Mouse (Mus musculus) G1E (cell line): ENCODE measurements around the gene Babam1. TPM values are rescaled to one million over a fixed set of nuclear protein-coding genes. Genes with fewer than 3 reads are reported as not detected.

Experiments
- ATAC-seq: 2 replicates; pipeline ENCODE4 v1.8.0; 2016; ENCODE audit warnings: mild to moderate bottlenecking; ENCODE audit not compliant: insufficient number of reproducible peaks, poor library complexity, low FRiP score, severe bottlenecking; ENCODE audit errors: extremely low read depth
- DNase-seq: peaks from one replicate; pipeline ENCODE4 v3.0.0; 2012; ENCODE audit warnings: low spot score
- H3K27me3 ChIP-seq: 2 replicates; pipeline ENCODE4 v1.6.1; 2012; ENCODE audit warnings: mild to moderate bottlenecking, low read length, inconsistent platforms; ENCODE audit not compliant: insufficient read depth
- H3K36me3 ChIP-seq: replicated peaks from 2 replicates; pipeline ENCODE3; 2012; ENCODE audit warnings: mild to moderate bottlenecking, inconsistent platforms
- H3K4me1 ChIP-seq: 2 replicates; pipeline ENCODE4 v1.6.1; 2012; ENCODE audit warnings: low read depth, low read length, inconsistent platforms, mixed read lengths; ENCODE audit not compliant: insufficient read depth
- H3K4me3 ChIP-seq: 2 replicates; pipeline ENCODE4 v1.5.1; 2012; ENCODE audit warnings: low read depth, mild to moderate bottlenecking, inconsistent platforms, low read length, moderate library complexity, mixed read lengths
- H3K9me3 ChIP-seq: replicated peaks from 2 replicates; pipeline ENCODE4 v1.6.1; 2012; ENCODE audit warnings: inconsistent platforms
- CTCF ChIP-seq: IDR thresholded peaks from 2 replicates; pipeline ENCODE4 v1.5.1; 2012; ENCODE audit warnings: low read depth, low read length, inconsistent platforms, mixed read lengths
- GATA1 ChIP-seq: IDR thresholded peaks from 2 replicates; pipeline ENCODE4 v1.6.1; 2012; ENCODE audit warnings: borderline replicate concordance, low read length, inconsistent platforms, mixed read lengths
- GATA2 ChIP-seq: IDR thresholded peaks from 2 replicates; pipeline ENCODE4 v1.6.1; 2012; ENCODE audit warnings: low read depth, low read length, inconsistent platforms, borderline replicate concordance
- POLR2AphosphoS5 ChIP-seq: IDR thresholded peaks from 2 replicates; pipeline ENCODE4 v1.6.1; 2012; ENCODE audit warnings: low read depth, low read length, inconsistent platforms; ENCODE audit not compliant: insufficient replicate concordance
- TAL1 ChIP-seq: conservative IDR thresholded peaks from 2 replicates; pipeline ENCODE4 v1.6.1; 2012; ENCODE audit warnings: low read depth, low read length, inconsistent platforms, mixed read lengths
- polyA plus RNA-seq: library from polyadenylated mRNA; stranded (reverse); fragments of >175 nt; gene quantifications from 2 replicates; pipeline ENCODE4 v1.2.3, GENCODE M21; 2012
- total RNA-seq, 2 experiments: library from RNA; stranded (forward) in 1 of 2; stranded (reverse) in 1 of 2; fragments of 200-1000 nt in 1 of 2; fragments of >200 nt in 1 of 2; fragmentation: Nextera tagmentation in 1 of 2; gene quantifications; 2 replicates each; pipeline ENCODE4 v1.2.3; 2014 to 2017

Babam1 gene
- total and polyA plus RNA-seq, 3 experiments, result 58.4 to 106 (median 92.1) TPM

DNA sequence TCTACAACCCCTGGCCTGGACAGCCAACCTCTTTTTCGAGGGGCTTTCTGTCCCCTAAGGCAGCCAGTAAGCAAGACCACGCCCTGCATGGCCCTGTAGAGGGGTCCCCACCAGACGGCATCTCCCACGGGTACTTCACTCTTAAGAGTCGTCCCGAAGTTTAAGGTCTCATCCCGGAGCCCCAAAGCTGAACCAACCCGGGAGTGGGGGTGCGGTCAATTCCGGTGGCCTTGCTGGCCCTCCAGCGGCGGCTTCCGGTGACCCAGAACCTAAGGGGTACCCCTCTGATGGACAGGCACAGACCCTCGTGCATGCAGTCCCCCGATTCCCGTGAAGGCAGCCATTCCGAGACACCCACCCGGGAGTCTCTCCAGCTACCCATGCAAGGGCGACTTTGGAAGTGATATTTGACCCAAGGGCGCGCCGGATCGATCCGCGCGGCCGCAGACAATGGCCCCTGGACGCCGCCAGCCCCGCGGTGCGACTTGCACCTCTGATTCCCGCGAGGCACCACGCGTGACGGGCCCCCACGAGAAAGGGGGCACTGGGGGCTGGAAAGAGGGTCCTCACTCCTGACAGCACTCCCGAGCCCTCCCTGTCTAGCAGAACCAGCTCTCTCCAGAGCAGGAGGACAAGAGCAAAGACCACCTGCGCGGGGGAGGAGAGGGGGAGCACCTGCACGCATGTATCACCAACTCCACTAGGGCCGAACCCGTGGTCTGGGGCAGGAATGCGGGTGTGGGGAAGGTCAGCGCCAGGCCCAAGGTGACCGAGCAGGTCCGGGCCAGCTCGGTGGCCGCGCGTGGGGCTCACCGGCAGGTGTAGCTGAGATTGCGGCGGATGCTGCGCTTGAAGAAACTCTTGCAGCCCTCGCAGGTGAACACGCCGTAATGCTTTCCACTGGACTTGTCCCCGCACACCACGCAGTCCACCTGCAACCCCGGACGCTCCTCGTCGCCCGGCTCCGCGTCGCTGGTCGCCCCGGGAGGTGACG, 16.2 kb upstream of the Babam1 start:
- Histone ChIP-seq H3K9me3 (peaks cover 8% of the 10 kb centered on the region), H3K4me1 (peaks cover 46% of the 10 kb centered on the region), H3K36me3 (peaks cover 32% of the 10 kb centered on the region), H3K4me3 (peak overlapping the region; percentile 77), H3K27me3 (peaks cover 19% of the 10 kb centered on the region)
- ATAC-seq (no peak), DNase-seq (no peak)
- TF ChIP-seq GATA1, result no peak
- no peak for TF ChIP-seq CTCF
- no peak for TF ChIP-seq TAL1
- no peak for TF ChIP-seq GATA2
- no peak for TF ChIP-seq POLR2AphosphoS5

DNA sequence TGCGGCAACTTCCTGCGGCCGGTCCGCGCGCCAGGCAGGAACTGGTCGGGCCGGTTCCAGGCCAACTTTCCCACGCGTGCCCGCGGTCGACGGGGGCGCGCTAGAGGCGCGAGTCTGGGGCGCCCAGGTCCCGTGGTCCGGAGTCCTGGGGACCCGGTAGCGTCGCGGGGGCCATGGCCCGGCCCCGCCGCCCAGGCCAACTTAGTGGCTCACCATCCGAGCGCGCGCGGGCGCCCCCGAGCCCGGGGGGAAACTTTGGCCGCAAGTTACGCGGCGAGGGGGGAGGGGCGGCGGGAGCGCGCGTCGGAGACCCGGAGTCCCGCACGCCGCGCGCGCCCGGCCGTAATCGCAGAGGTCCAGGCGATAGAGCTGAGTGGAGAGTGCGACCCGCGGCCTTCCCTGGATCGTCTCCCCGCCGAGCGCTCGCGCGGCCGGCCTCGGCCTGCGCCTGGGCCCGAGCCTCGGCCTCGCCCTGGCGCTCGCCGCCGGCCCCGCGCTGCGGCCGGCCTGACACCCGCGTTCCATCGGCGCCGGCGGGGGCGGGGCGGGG, 15.2 kb upstream of the Babam1 start, which contains the start of gene Nr2f6:
Gene Nr2f6, minus strand, starts transcription at position 540 of the 550 bp plus-strand sequence.
- ATAC-seq (no peak), DNase-seq (peak; percentile 48)
- Histone ChIP-seq H3K4me3 (peak within 1 kb of the TSS; percentile 77), H3K27me3 (peaks cover 19% of the 10 kb centered on the region), H3K36me3 (peaks cover 22% of the 10 kb centered on the region), H3K9me3 (no peaks in the 10 kb centered on the region), H3K4me1 (peaks cover 44% of the 10 kb centered on the region)
- no peak for TF ChIP-seq TAL1
- TF ChIP-seq POLR2AphosphoS5, result no peak
- TF ChIP-seq GATA1, result no peak
- no peak for TF ChIP-seq CTCF
- TF ChIP-seq GATA2, result no peak

DNA sequence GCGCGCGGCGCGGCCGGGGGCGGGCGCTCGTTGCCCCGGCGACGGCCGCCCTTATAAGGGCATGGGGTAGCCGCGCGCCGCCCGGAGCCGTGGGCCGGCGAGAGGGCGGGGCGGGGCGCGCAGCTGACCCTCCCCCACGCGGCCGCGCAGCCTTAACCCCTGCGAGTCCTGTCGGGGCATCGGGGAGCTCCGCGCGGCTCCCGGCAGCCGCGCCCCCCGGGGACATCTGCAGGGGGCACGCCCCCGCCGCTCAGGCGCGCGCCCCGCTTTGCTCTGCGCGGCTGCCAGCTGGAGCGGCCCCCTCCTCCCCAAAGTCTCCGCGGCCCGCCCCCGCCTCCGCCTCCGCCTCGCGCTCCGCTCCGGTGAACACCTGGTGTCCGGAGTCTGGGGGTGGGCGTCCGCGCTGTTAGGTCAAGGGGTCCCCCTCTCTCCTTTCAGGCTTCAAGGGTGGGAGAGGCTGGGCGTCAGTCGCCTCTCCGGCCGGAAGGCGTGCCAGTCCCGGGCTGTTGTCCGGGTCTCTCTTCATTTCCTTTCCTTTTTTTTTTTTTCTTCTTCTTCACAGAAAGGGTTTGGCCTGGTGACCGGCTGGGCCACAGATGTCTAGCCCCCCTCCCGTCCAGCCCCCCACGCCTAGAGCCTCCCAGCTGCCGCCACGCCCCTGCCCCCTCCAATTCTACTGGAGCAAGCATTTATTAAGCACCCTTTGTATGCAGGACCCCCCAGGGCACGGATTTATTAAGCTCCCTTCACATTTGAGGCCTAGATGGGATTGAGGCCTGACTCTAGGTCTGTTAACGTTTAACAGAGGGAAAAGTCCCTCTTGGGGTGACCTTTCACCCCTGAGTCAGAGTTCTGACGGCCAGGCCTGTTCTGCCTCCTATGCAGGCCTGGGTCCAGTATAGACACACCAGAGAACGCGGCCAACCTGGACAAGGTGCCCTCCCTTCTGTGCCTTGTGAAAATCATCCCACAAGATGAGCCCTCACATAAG, 14.4 kb upstream of the Babam1 start:
- TF ChIP-seq CTCF (no peak), GATA2 (no peak), TAL1 (no peak), GATA1 (no peak), POLR2AphosphoS5 (no peak)
- H3K27me3 ChIP-seq, result peaks cover 22% of the 10 kb centered on the region
- H3K4me1 ChIP-seq, result peaks cover 44% of the 10 kb centered on the region
- H3K36me3 ChIP-seq, result peaks cover 14% of the 10 kb centered on the region
- peak overlapping the region; percentile 77 for H3K4me3 ChIP-seq
- peak; percentile 86 for DNase-seq
- no peaks in the 10 kb centered on the region for H3K9me3 ChIP-seq
- no peak; the same call in 1 of the 2 replicates for ATAC-seq

DNA sequence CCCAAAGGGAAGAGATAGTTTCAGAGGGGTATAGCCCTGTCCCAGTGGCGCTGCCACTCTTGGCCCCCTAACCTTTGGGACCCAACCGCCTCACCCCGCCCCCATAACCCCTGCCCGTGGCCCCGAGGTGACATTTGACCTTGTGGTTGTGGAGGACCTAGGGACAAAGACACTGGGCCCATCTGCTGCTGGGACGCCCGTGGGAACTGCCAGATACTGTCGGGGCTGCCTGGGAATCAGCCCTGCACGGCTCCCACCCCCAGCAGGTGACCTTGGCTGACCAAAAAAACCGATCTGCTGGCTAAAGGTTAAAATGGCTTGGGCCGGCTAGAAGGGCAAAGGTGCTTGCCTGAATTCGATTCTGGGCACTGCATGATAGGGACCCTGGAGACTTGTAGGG, 13.3 kb upstream of the Babam1 start:
- H3K27me3 ChIP-seq, result peaks cover 27% of the 10 kb centered on the region
- H3K9me3 ChIP-seq, result no peaks in the 10 kb centered on the region
- peaks cover 3% of the 10 kb centered on the region for H3K36me3 ChIP-seq
- peaks cover 46% of the 10 kb centered on the region for H3K4me1 ChIP-seq
- DNase-seq (no peak), ATAC-seq (no peak)
- TF ChIP-seq GATA2, result no peak
- TF ChIP-seq TAL1, result no peak
- TF ChIP-seq CTCF, result no peak
- TF ChIP-seq POLR2AphosphoS5, result no peak
- TF ChIP-seq GATA1, result no peak
- H3K4me3 ChIP-seq, result no peak overlapping the region

GRCm38 (mm10) chr8:71383860-71384259, 12.8 kb upstream of the Babam1 start:
- H3K9me3 ChIP-seq, result no peaks in the 10 kb centered on the region
- H3K27me3 ChIP-seq, result peaks cover 31% of the 10 kb centered on the region
- H3K4me3 ChIP-seq, result no peak overlapping the region
- no peak for TF ChIP-seq CTCF
- DNase-seq, result no peak
- H3K4me1 ChIP-seq, result peaks cover 43% of the 10 kb centered on the region
- no peaks in the 10 kb centered on the region for H3K36me3 ChIP-seq
- ATAC-seq, result no peak
